Mouse (Mus musculus) neural tube, embryonic 11.5 days (tissue): ENCODE results near the gene Tpgs1. TPM values are rescaled to one million over a fixed set of nuclear protein-coding genes. Genes with fewer than 3 reads are reported as not detected.

Source experiments
- ATAC-seq: fragments of 200-750 bp; cut with Nextera tagmentation; 2 replicates; pipeline ENCODE4 v1.8.0; 2017; ENCODE audit warnings: moderate number of reproducible peaks, mild to moderate bottlenecking, moderate TSS enrichment, moderate library complexity; ENCODE audit not compliant: insufficient read depth, low FRiP score, low TSS enrichment
- DNase-seq: peaks from one replicate; pipeline ENCODE4 v3.0.0-alpha.2; 2015; ENCODE audit warnings: low spot score
- H3K27ac ChIP-seq: fragments of 300-500 bp; sonication (generic); 2 replicates; pipeline ENCODE4 v1.5.1; 2014; ENCODE audit warnings: low read depth, mild to moderate bottlenecking, low read length
- H3K27me3 ChIP-seq: fragments of 300-500 bp; sonication (generic); 2 replicates; pipeline ENCODE4 v1.6.1; 2014; ENCODE audit warnings: mild to moderate bottlenecking, low read length, mixed read lengths; ENCODE audit not compliant: control insufficient read depth, insufficient read depth
- H3K36me3 ChIP-seq: fragments of 300-500 bp; sonication (generic); 2 replicates; pipeline ENCODE4 v1.6.1; 2014; ENCODE audit warnings: mild to moderate bottlenecking, low read length, moderate library complexity, mixed read lengths; ENCODE audit not compliant: control insufficient read depth, insufficient read depth
- H3K4me1 ChIP-seq: fragments of 300-500 bp; sonication (generic); 2 replicates; pipeline ENCODE4 v1.6.1; 2014; ENCODE audit warnings: low read length, mixed read lengths; ENCODE audit not compliant: control insufficient read depth, insufficient read depth
- H3K4me2 ChIP-seq: fragments of 300-500 bp; sonication (generic); 2 replicates; pipeline ENCODE4 v1.6.1; 2014; ENCODE audit warnings: low read depth, mild to moderate bottlenecking, moderate library complexity
- H3K4me3 ChIP-seq: fragments of 300-500 bp; sonication (generic); 2 replicates; pipeline ENCODE4 v1.5.1; 2014; ENCODE audit warnings: low read depth, low read length
- H3K9ac ChIP-seq: fragments of 300-500 bp; sonication (generic); 2 replicates; pipeline ENCODE4 v1.6.1; 2014; ENCODE audit warnings: mild to moderate bottlenecking, low read length
- H3K9me3 ChIP-seq: fragments of 300-500 bp; sonication (generic); 2 replicates; pipeline ENCODE4 v1.6.1; 2016; ENCODE audit warnings: low read length; ENCODE audit not compliant: control insufficient read depth
- WGBS: fragments of 180-500 bp; shearing (Covaris S2); extraction: QIAGEN DNeasy Blood & Tissue Kit; methylation state at CpG from one replicate; pipeline ENCODE4 v1.1.7; 2014; 5-methylcytosine and 5-hydroxymethylcytosine counted together
- polyA plus RNA-seq: library from polyadenylated mRNA; unstranded; fragments of >200 nt; fragmentation: Nextera tagmentation; extraction: Ambion mirVana; gene quantifications from 2 replicates; pipeline ENCODE4 v1.2.1, GENCODE M21; 2014

The Tpgs1 gene
- polyA plus RNA-seq, 1 experiment from 2014 or later, result 71.2 TPM

GRCm38 (mm10) chr10:79708668-79709067, 39.5 kb downstream of the Tpgs1 start:
- Histone ChIP-seq H3K4me1 (peaks cover 15% of the 10 kb centered on the region), H3K9me3 (no peaks in the 10 kb centered on the region), H3K4me2 (no peak overlapping the region), H3K27me3 (no peaks in the 10 kb centered on the region), H3K27ac (no peak overlapping the region), H3K4me3 (no peak overlapping the region), H3K36me3 (peaks cover 14% of the 10 kb centered on the region), H3K9ac (no peak overlapping the region)
- ATAC-seq (no peak), DNase-seq (no peak)
- 94% methylated on average over 21 of the region's 21 CpGs for WGBS

- ATAC-seq (no peak), DNase-seq (no peak)
- Histone ChIP-seq H3K4me2 (no peak overlapping the region), H3K4me1 (peaks cover 15% of the 10 kb centered on the region), H3K36me3 (peaks cover 14% of the 10 kb centered on the region), H3K9me3 (no peaks in the 10 kb centered on the region), H3K27ac (no peak overlapping the region), H3K27me3 (no peaks in the 10 kb centered on the region), H3K9ac (no peak overlapping the region), H3K4me3 (no peak overlapping the region)
- WGBS, result 91% methylated on average over 7 of the region's 7 CpGs
Measured at GRCm38 (mm10) chr10:79709307-79709706, 40.1 kb downstream of the Tpgs1 start.

- peaks cover 4% of the 10 kb centered on the region for H3K4me1 ChIP-seq
- DNase-seq (no peak), ATAC-seq (no peak; the same call in 1 of the 2 replicates)
- no peaks in the 10 kb centered on the region for H3K9me3 ChIP-seq
- H3K27ac ChIP-seq, result no peak overlapping the region
- H3K27me3 ChIP-seq, result peaks cover 24% of the 10 kb centered on the region
- 85% methylated on average over 1 of the region's 1 CpGs for WGBS
- H3K4me2 ChIP-seq, result no peak overlapping the region
- no peak overlapping the region for H3K9ac ChIP-seq
- H3K36me3 ChIP-seq, result peaks cover 14% of the 10 kb centered on the region
- no peak overlapping the region for H3K4me3 ChIP-seq
Measured at GRCm38 (mm10) chr10:79712029-79712428, 42.9 kb downstream of the Tpgs1 start.

GRCm38 (mm10) chr10:79712499-79713126, 43.4 kb downstream of the Tpgs1 start:
- no peak; the same call in 1 of the 2 replicates for ATAC-seq
- no peak overlapping the region for H3K9ac ChIP-seq
- peaks cover 14% of the 10 kb centered on the region for H3K36me3 ChIP-seq
- no peak overlapping the region for H3K4me2 ChIP-seq
- no peaks in the 10 kb centered on the region for H3K9me3 ChIP-seq
- peaks cover 30% of the 10 kb centered on the region for H3K27me3 ChIP-seq
- no peak overlapping the region for H3K4me3 ChIP-seq
- 6% methylated on average over 4 of the region's 6 CpGs for WGBS
- peaks cover 7% of the 10 kb centered on the region for H3K4me1 ChIP-seq
- H3K27ac ChIP-seq, result no peak overlapping the region
- DNase-seq, result peak; percentile 78

GRCm38 (mm10) chr10:79713163-79713562, 44.0 kb downstream of the Tpgs1 start:
- no peak overlapping the region for H3K4me3 ChIP-seq
- 34% methylated on average over 1 of the region's 1 CpGs for WGBS
- H3K9ac ChIP-seq, result no peak overlapping the region
- DNase-seq (no peak), ATAC-seq (no peak)
- H3K4me2 ChIP-seq, result no peak overlapping the region
- peaks cover 36% of the 10 kb centered on the region for H3K27me3 ChIP-seq
- peaks cover 14% of the 10 kb centered on the region for H3K36me3 ChIP-seq
- H3K9me3 ChIP-seq, result no peaks in the 10 kb centered on the region
- peaks cover 7% of the 10 kb centered on the region for H3K4me1 ChIP-seq
- H3K27ac ChIP-seq, result no peak overlapping the region

GRCm38 (mm10) chr10:79714996-79715395, 45.8 kb downstream of the Tpgs1 start:
- Histone ChIP-seq H3K4me1 (peaks cover 7% of the 10 kb centered on the region), H3K9ac (no peak overlapping the region), H3K36me3 (peaks cover 3% of the 10 kb centered on the region), H3K4me2 (no peak overlapping the region), H3K9me3 (no peaks in the 10 kb centered on the region), H3K27me3 (peaks cover 42% of the 10 kb centered on the region), H3K4me3 (no peak overlapping the region), H3K27ac (no peak overlapping the region)
- ATAC-seq (no peak), DNase-seq (no peak)
- WGBS, result 69% methylated on average over 4 of the region's 4 CpGs

- ATAC-seq (peak; percentile 46; the same call in 1 of the 2 replicates), DNase-seq (peak; percentile 30)
- Histone ChIP-seq H3K4me1 (peaks cover 7% of the 10 kb centered on the region), H3K36me3 (no peaks in the 10 kb centered on the region), H3K4me3 (peak within 1 kb of the TSS; percentile 58), H3K9ac (peak within 1 kb of the TSS; percentile 58), H3K9me3 (no peaks in the 10 kb centered on the region), H3K4me2 (peak within 1 kb of the TSS; percentile 89), H3K27ac (no peak within 1 kb of the TSS), H3K27me3 (peaks cover 42% of the 10 kb centered on the region)
- 2% methylated on average over 50 of the region's 91 CpGs for WGBS
Measured at GRCm38 (mm10) chr10:79716254-79716987, 47.3 kb downstream of the Tpgs1 start, which contains the start of gene Hcn2. Gene Hcn2 (plus strand): TSS chr10:79716634.

- ATAC-seq (no peak), DNase-seq (peak; percentile 33)
- WGBS, result under 1% methylated on average over 36 of the region's 44 CpGs
Measured at GRCm38 (mm10) chr10:79716988-79717355, 47.8 kb downstream of the Tpgs1 start.

More at GRCm38 (mm10) chr10:79716988-79717355, 47.8 kb downstream of the Tpgs1 start:
- Histone ChIP-seq H3K4me1 (peaks cover 7% of the 10 kb centered on the region), H3K36me3 (no peaks in the 10 kb centered on the region), H3K4me2 (peak overlapping the region; percentile 89), H3K9me3 (no peaks in the 10 kb centered on the region), H3K4me3 (peak overlapping the region; percentile 58), H3K9ac (peak overlapping the region; percentile 58), H3K27ac (no peak overlapping the region), H3K27me3 (peaks cover 42% of the 10 kb centered on the region)
